Mouse (Mus musculus) frontal cortex, postnatal 36 days (tissue): ENCODE data around the gene Fam69b.
A peak's percentile ranks its signal among the peaks of the same experiment; 100 is the strongest.

ENCODE experiments used
- DNase-seq, 2 experiments: peaks; one replicate each; pipeline ENCODE4 v3.0.0; 2022; ENCODE audit warnings: low spot score in 2 of 2

Fam69b gene

GRCm38 (mm10) chr2:26661768-26662508, 33.7 kb downstream of the Fam69b start:
- DNase-seq = no peak

GRCm38 (mm10) chr2:26662509-26662882, 34.2 kb downstream of the Fam69b start:
- no peak for DNase-seq

- no peak for DNase-seq
Observed at GRCm38 (mm10) chr2:26663112-26663511, 34.9 kb downstream of the Fam69b start.

- peak in 1 of 2 experiments; percentile 14 for DNase-seq
Observed at GRCm38 (mm10) chr2:26663551-26663950, 35.3 kb downstream of the Fam69b start.

- no peak for DNase-seq
Observed at GRCm38 (mm10) chr2:26668746-26669145, 40.5 kb downstream of the Fam69b start.

GRCm38 (mm10) chr2:26671182-26671581, 42.9 kb downstream of the Fam69b start, which contains the start of gene Lcn4:
Gene Lcn4 (minus strand): TSS chr2:26671282.
- no peak for DNase-seq
